Mouse (Mus musculus) liver, adult 2 months (tissue): Measurements from ENCODE around the gene Golim4.
"Not testable (repeated sequence)": the region's sequence is repeated elsewhere in the genome, so short reads cannot be mapped to it uniquely, and the experiment has no call there.

ENCODE experiments used
- CTCF ChIP-seq: fragments of 200-500 bp; IDR thresholded peaks from 2 replicates; pipeline ENCODE4 v1.5.1; 2011; ENCODE audit warnings: low read depth, low read length, control low read depth
- POLR2A ChIP-seq: fragments of 200-500 bp; IDR thresholded peaks from 2 replicates; pipeline ENCODE4 v1.6.1; 2011; ENCODE audit warnings: low read length, control low read depth; ENCODE audit not compliant: insufficient read depth; ENCODE audit errors: extremely low read depth

DNA sequence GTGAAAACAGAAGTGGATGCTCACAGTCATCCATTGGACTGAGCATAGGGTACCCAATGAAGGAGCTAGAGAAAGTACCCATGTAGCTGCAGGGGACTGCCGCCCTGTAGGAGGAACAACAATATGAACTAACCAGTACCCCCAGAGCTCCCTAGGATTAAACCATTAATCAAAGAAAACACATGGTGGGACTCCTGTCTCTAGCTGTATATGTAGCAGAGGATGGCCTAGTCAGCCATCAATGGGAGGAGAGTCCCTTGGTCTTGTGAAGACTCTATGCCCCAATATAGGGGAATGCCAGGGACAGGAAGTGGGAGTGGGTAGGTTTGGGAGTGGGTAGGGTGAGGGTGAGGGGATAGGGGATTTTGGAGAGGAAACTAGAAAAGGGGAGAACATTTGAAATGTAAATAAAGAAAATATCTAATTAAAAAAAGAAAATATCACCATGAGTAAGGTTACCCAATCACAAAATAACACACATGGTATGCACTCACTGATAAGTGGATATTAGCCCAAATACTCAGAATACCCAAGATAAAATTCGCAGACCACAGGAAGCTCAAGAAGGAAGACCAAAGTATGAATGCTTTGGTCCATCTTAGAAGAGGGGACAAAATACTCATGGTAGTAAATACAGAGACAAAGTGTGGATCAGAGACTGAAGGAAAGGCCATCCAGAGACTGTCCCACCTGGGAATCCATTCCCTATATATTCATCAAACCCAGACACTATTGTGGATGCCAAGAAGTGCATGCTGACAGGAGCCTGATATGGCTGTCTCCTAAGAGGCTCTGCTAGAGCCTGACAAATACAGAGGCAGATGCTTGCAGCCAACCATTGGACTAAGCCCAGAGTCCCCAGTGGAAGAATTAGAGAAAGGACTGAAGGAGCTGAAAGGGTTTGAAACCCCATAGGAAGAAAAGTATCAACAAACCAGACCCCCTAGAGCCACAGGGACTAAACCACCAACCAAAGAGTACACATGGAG is 6.3 kb upstream of the Golim4 start:
- TF ChIP-seq CTCF, POLR2A: not testable (repeated sequence)
